Mouse (Mus musculus) lung, embryonic 16.5 days (tissue): Measurements from ENCODE around the gene 2010111I01Rik. TPM values are rescaled to one million over a fixed set of nuclear protein-coding genes. Genes with fewer than 3 reads are reported as not detected.
A peak's percentile ranks its signal among the peaks of the same experiment; 100 is the strongest.

Experiments used
- ATAC-seq: fragments of 200-750 bp; cut with Nextera tagmentation; 2 replicates; pipeline ENCODE4 v1.8.0; 2017; ENCODE audit warnings: low read depth, mild to moderate bottlenecking, moderate library complexity
- H3K27ac ChIP-seq: fragments of 300-500 bp; sonication (generic); 2 replicates; pipeline ENCODE4 v1.5.1; 2014; ENCODE audit warnings: mild to moderate bottlenecking, control low read depth, low read length
- H3K27me3 ChIP-seq: fragments of 300-500 bp; sonication (generic); 2 replicates; pipeline ENCODE4 v1.6.1; 2014; ENCODE audit warnings: low read depth, low read length, mixed read lengths; ENCODE audit not compliant: control insufficient read depth, insufficient read depth
- H3K36me3 ChIP-seq: fragments of 300-500 bp; sonication (generic); 2 replicates; pipeline ENCODE4 v1.6.1; 2014; ENCODE audit warnings: low read length; ENCODE audit not compliant: control insufficient read depth, insufficient read depth
- H3K4me1 ChIP-seq: fragments of 300-500 bp; sonication (generic); replicated peaks from 2 replicates; pipeline ENCODE4 v1.6.1; 2014; ENCODE audit warnings: low read length, mixed read lengths; ENCODE audit not compliant: control insufficient read depth, insufficient read depth
- H3K4me2 ChIP-seq: fragments of 300-500 bp; sonication (generic); 2 replicates; pipeline ENCODE4 v1.6.1; 2014; ENCODE audit warnings: low read depth, low read length, control low read depth
- H3K4me3 ChIP-seq: fragments of 300-500 bp; sonication (generic); 2 replicates; pipeline ENCODE4 v1.5.1; 2014; ENCODE audit warnings: mild to moderate bottlenecking, low read length, control low read depth
- H3K9ac ChIP-seq: fragments of 300-500 bp; sonication (generic); 2 replicates; pipeline ENCODE4 v1.6.1; 2014; ENCODE audit warnings: low read length, control low read depth
- H3K9me3 ChIP-seq: fragments of 300-500 bp; sonication (generic); 2 replicates; pipeline ENCODE4 v1.6.1; 2016; ENCODE audit warnings: low read length; ENCODE audit not compliant: control insufficient read depth
- WGBS: fragments of 180-500 bp; shearing (Covaris S2); extraction: QIAGEN DNeasy Blood & Tissue Kit; methylation state at CpG from one replicate; pipeline ENCODE4 v1.1.7; 2014; 5-methylcytosine and 5-hydroxymethylcytosine counted together
- polyA plus RNA-seq: library from polyadenylated mRNA; unstranded; fragments of >200 nt; fragmentation: Nextera tagmentation; extraction: Ambion mirVana; gene quantifications from 2 replicates; pipeline ENCODE4 v1.2.1, GENCODE M21; 2015

The 2010111I01Rik gene
- polyA plus RNA-seq, 1 experiment from 2014 or later = 129 TPM

GRCm38 (mm10) chr13:63262168-63262957, 297.7 kb downstream of the 2010111I01Rik start:
- H3K4me3 ChIP-seq = no peak overlapping the region
- 88% methylated on average over 1 of the region's 1 CpGs for WGBS
- no peak for ATAC-seq
- no peaks in the 10 kb centered on the region for H3K9me3 ChIP-seq
- H3K36me3 ChIP-seq = peaks cover 6% of the 10 kb centered on the region
- H3K4me1 ChIP-seq = peaks cover 40% of the 10 kb centered on the region
- no peaks in the 10 kb centered on the region for H3K27me3 ChIP-seq
- no peak overlapping the region for H3K4me2 ChIP-seq
- H3K27ac ChIP-seq = no peak overlapping the region
- H3K9ac ChIP-seq = no peak overlapping the region

GRCm38 (mm10) chr13:63268371-63268770, 303.7 kb downstream of the 2010111I01Rik start:
- Histone ChIP-seq H3K4me1 (peaks cover 32% of the 10 kb centered on the region), H3K9me3 (no peaks in the 10 kb centered on the region), H3K9ac (no peak overlapping the region), H3K4me3 (no peak overlapping the region), H3K27ac (0 out of 2 replicates have a peak overlapping the region, but pooled peaks have one; percentile 6), H3K27me3 (no peaks in the 10 kb centered on the region), H3K4me2 (no peak overlapping the region), H3K36me3 (no peaks in the 10 kb centered on the region; the same call in none of the 2 replicates)
- no peak for ATAC-seq
- WGBS = 43% methylated on average over 4 of the region's 4 CpGs

DNA sequence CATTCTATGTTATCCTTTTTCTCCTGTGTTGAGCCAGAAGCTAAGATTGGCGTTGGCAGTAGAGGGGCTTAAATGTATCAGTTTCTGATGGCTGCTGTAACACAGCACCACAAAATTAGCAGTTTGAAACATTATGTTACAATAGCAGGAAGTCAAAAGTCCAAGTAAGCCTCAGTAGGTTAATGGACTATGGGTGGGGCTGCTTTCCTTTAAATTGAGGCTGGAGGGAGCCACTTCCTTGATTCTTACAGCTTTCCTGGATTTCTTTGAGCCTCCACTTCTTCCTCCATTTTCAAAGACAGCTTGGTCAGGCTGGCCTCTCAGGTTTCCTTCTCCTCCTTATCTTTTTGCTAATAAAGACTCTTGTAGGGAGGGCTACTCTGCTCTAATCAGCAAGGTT, 304.1 kb downstream of the 2010111I01Rik start:
- no peaks in the 10 kb centered on the region for H3K27me3 ChIP-seq
- H3K9me3 ChIP-seq = no peaks in the 10 kb centered on the region
- H3K27ac ChIP-seq = peak overlapping the region; percentile 7; the same call in 1 of the 2 replicates
- H3K36me3 ChIP-seq = no peaks in the 10 kb centered on the region; the same call in none of the 2 replicates
- no peak overlapping the region for H3K9ac ChIP-seq
- no peak overlapping the region for H3K4me2 ChIP-seq
- H3K4me1 ChIP-seq = peaks cover 34% of the 10 kb centered on the region
- no peak overlapping the region for H3K4me3 ChIP-seq
- no peak for ATAC-seq
- 59% methylated on average over 1 of the region's 1 CpGs for WGBS

- peak overlapping the region; percentile 42 for H3K9ac ChIP-seq
- H3K4me1 ChIP-seq = peaks cover 41% of the 10 kb centered on the region
- peak overlapping the region; percentile 37 for H3K4me3 ChIP-seq
- peak; percentile 44 for ATAC-seq
- H3K9me3 ChIP-seq = no peaks in the 10 kb centered on the region
- peak overlapping the region; percentile 52 for H3K4me2 ChIP-seq
- H3K36me3 ChIP-seq = no peaks in the 10 kb centered on the region; the same call in 1 of the 2 replicates
- 51% methylated on average over 5 of the region's 5 CpGs for WGBS
- H3K27ac ChIP-seq = peak overlapping the region; percentile 87
- H3K27me3 ChIP-seq = no peaks in the 10 kb centered on the region
These were observed 305.5 kb downstream of the 2010111I01Rik start for GRCm38 (mm10) chr13:63270191-63270590.

- Histone ChIP-seq H3K4me3 (peak overlapping the region; percentile 58), H3K9me3 (no peaks in the 10 kb centered on the region), H3K4me2 (peak overlapping the region; percentile 53), H3K27ac (peak overlapping the region; percentile 97), H3K9ac (peak overlapping the region; percentile 71), H3K36me3 (no peaks in the 10 kb centered on the region; the same call in 1 of the 2 replicates), H3K4me1 (peaks cover 49% of the 10 kb centered on the region), H3K27me3 (no peaks in the 10 kb centered on the region)
- 23% methylated on average over 16 of the region's 16 CpGs for WGBS
- ATAC-seq = no peak; the same call in 1 of the 2 replicates
These were observed 307.4 kb downstream of the 2010111I01Rik start for GRCm38 (mm10) chr13:63272017-63272601.

DNA sequence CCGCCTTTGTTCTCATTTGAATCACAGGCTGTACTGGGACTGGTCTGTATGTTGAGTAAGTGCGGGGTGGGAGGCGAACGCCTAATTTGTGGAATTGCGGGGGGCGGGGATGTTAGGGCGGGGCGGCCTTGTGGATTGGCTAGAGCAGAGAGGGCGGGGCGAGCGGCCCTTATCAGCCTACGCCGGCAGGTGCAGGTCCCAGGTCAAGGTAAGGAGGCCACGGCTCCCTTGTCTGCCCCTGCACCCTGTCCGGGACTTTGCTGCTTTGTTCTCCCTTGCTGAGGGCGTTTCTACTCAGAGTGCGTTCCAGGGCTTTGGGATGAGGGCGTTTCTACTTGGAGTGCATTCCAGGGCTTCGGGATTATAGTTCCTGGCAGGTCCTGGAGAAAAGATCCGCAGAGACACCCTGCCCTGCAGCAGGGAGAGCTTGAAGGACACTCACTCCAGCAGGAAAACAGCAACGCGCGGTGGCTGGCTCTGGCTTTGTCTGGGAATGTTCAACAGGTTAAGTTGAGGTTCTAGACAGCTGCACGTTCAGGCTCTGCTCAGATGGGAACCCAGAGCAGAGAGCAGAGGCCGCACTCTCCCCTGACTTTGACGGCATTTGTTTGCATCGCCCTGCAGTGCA, 308.0 kb downstream of the 2010111I01Rik start:
- H3K4me3 ChIP-seq = peak overlapping the region; percentile 58

DNA sequence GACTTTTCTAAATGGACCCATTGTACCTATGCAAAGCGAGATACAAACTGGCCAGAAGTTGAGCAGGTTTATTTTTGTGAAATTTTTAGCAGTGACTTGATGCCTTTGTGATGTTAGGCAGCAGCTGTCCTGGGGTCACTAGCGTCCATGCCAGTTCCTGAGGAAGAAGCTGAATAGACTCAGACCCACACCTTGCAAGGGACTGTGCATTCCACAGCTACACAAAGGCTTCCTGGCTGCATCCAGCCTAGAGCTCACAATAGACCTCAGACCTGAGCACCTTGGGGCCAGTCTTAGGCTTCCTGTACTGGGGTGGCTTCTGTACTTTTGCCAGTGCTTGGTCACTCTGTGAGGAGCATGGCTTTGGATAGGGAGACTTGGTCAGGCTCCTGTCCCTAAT, 309.2 kb downstream of the 2010111I01Rik start:
- H3K27ac ChIP-seq = peak overlapping the region; percentile 83
- ATAC-seq = no peak
- H3K9ac ChIP-seq = peak overlapping the region; percentile 76
- peak overlapping the region; percentile 59 for H3K4me2 ChIP-seq
- WGBS = 43% methylated on average over 2 of the region's 2 CpGs
- no peaks in the 10 kb centered on the region for H3K9me3 ChIP-seq
- no peaks in the 10 kb centered on the region for H3K36me3 ChIP-seq
- peak overlapping the region; percentile 54 for H3K4me3 ChIP-seq
- H3K4me1 ChIP-seq = peaks cover 57% of the 10 kb centered on the region
- no peaks in the 10 kb centered on the region for H3K27me3 ChIP-seq

More for the DNA sequence above, 308.0 kb downstream of the 2010111I01Rik start:
- Histone ChIP-seq H3K9ac (peak overlapping the region; percentile 71), H3K9me3 (no peaks in the 10 kb centered on the region), H3K27ac (peak overlapping the region; percentile 97), H3K4me1 (peaks cover 51% of the 10 kb centered on the region), H3K36me3 (no peaks in the 10 kb centered on the region), H3K4me2 (peak overlapping the region; percentile 53), H3K27me3 (no peaks in the 10 kb centered on the region)
- 10% methylated on average over 27 of the region's 27 CpGs for WGBS
- peak; percentile 96 for ATAC-seq

GRCm38 (mm10) chr13:63274488-63275166, 309.9 kb downstream of the 2010111I01Rik start:
- Histone ChIP-seq H3K9ac (peak overlapping the region; percentile 76), H3K36me3 (no peaks in the 10 kb centered on the region), H3K27ac (peak overlapping the region; percentile 83; the same call in 1 of the 2 replicates), H3K4me3 (peak overlapping the region; percentile 54), H3K27me3 (no peaks in the 10 kb centered on the region), H3K4me2 (peak overlapping the region; percentile 59), H3K9me3 (no peaks in the 10 kb centered on the region), H3K4me1 (peaks cover 61% of the 10 kb centered on the region)
- ATAC-seq = no peak
- 45% methylated on average over 10 of the region's 10 CpGs for WGBS
